Mouse (Mus musculus) thymus, adult 2 months (tissue): ENCODE data around the gene Trabd2b.

Source experiments
- CTCF ChIP-seq: fragments of 200-500 bp; IDR thresholded peaks from 2 replicates; pipeline ENCODE4 v1.5.1; 2012; ENCODE audit warnings: mild to moderate bottlenecking, control low read depth, low read length, moderate library complexity, borderline replicate concordance; ENCODE audit not compliant: control insufficient read depth, poor library complexity, insufficient read depth; ENCODE audit errors: extremely low read depth
- POLR2A ChIP-seq: fragments of 200-500 bp; IDR thresholded peaks from 2 replicates; pipeline ENCODE4 v1.6.1; 2012; ENCODE audit warnings: mild to moderate bottlenecking, low read length, control low read depth, moderate library complexity; ENCODE audit not compliant: control insufficient read depth, poor library complexity, insufficient read depth; ENCODE audit errors: extremely low read depth

DNA sequence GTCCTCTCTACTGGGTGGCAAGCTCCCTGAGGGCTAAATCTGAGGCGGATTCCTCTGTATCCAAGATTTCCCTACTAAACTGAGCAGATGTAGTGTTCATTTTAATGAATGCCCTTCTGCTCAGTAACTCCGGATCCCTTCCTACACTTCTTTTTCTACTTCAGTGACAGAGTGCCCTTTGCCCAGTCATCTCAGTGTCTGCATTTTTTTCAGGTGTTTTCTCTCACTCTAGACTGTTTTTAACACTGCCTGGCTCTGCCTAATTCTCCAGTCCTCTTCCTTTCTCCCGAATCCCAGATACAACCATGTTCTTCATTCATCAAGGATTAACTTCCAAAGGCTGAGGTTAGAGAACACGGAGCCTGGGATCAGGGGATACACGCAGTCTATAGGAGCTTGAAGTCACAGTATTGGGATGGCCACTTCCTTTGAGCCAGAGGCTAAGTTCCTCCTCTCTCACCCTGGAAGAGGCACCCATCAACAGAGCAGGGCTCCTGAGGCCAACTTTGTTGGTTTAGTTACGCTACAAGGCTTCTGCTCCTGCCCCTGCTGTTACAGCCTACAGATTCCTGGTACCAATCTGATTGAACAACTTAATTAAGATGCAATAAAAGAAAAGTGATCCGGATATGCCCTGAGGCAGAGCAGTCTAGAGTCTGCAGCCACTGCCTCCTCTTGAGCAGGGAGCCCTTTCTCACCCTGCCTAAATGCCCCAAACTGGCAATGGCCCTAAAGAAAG is 4.4 kb upstream of the Trabd2b start:
- TF ChIP-seq CTCF (no peak), POLR2A (no peak)
